Mouse (Mus musculus) stomach, embryonic 14.5 days (tissue): ENCODE measurements around the gene Alkbh2. TPM values are rescaled to one million over a fixed set of nuclear protein-coding genes. Genes with fewer than 3 reads are reported as not detected.
A peak's percentile ranks its signal among the peaks of the same experiment; 100 is the strongest.

Experiments used
- ATAC-seq: fragments of 200-750 bp; cut with Nextera tagmentation; 2 replicates; pipeline ENCODE4 v1.8.0; 2017; ENCODE audit warnings: low read depth, moderate TSS enrichment; ENCODE audit not compliant: insufficient number of reproducible peaks, insufficient read depth, low FRiP score
- H3K27ac ChIP-seq: fragments of 300-500 bp; sonication (generic); 2 replicates; pipeline ENCODE4 v1.5.1; 2014; ENCODE audit warnings: mild to moderate bottlenecking, low read length, moderate library complexity, mixed read lengths
- H3K27me3 ChIP-seq: fragments of 300-500 bp; sonication (generic); 2 replicates; pipeline ENCODE4 v1.6.1; 2014; ENCODE audit warnings: low read length, control low read depth, mixed read lengths; ENCODE audit not compliant: control insufficient read depth, insufficient read depth
- H3K36me3 ChIP-seq: fragments of 300-500 bp; sonication (generic); 2 replicates; pipeline ENCODE4 v1.6.1; 2014; ENCODE audit warnings: mild to moderate bottlenecking, control low read depth, low read length, moderate library complexity, mixed read lengths; ENCODE audit not compliant: control insufficient read depth, insufficient read depth
- H3K4me1 ChIP-seq: fragments of 300-500 bp; sonication (generic); 2 replicates; pipeline ENCODE4 v1.6.1; 2014; ENCODE audit warnings: low read length, control low read depth, mixed read lengths; ENCODE audit not compliant: control insufficient read depth, insufficient read depth
- H3K4me2 ChIP-seq: fragments of 300-500 bp; sonication (generic); replicated peaks from 2 replicates; pipeline ENCODE4 v1.6.1; 2014; ENCODE audit warnings: low read depth, low read length, control low read depth
- H3K4me3 ChIP-seq: fragments of 300-500 bp; sonication (generic); 2 replicates; pipeline ENCODE4 v1.5.1; 2014; ENCODE audit warnings: low read depth, low read length, control low read depth
- H3K9ac ChIP-seq: fragments of 300-500 bp; sonication (generic); replicated peaks from 2 replicates; pipeline ENCODE4 v1.6.1; 2014; ENCODE audit warnings: low read depth, mild to moderate bottlenecking, control low read depth, low read length, moderate library complexity, mixed read lengths
- H3K9me3 ChIP-seq: fragments of 300-500 bp; sonication (generic); 2 replicates; pipeline ENCODE4 v1.6.1; 2016; ENCODE audit warnings: low read depth, low read length, control low read depth; ENCODE audit not compliant: control insufficient read depth
- WGBS: fragments of 180-500 bp; shearing (Covaris S2); extraction: QIAGEN DNeasy Blood & Tissue Kit; methylation state at CpG from one replicate; pipeline ENCODE4 v1.1.7; 2014; 5-methylcytosine and 5-hydroxymethylcytosine counted together
- polyA plus RNA-seq: library from polyadenylated mRNA; unstranded; fragments of >200 nt; fragmentation: Nextera tagmentation; extraction: Ambion mirVana; gene quantifications from 2 replicates; pipeline ENCODE4 v1.2.1, GENCODE M21; 2014

Alkbh2 gene
- polyA plus RNA-seq, 1 experiment from 2014 or later: 10.0 TPM

DNA sequence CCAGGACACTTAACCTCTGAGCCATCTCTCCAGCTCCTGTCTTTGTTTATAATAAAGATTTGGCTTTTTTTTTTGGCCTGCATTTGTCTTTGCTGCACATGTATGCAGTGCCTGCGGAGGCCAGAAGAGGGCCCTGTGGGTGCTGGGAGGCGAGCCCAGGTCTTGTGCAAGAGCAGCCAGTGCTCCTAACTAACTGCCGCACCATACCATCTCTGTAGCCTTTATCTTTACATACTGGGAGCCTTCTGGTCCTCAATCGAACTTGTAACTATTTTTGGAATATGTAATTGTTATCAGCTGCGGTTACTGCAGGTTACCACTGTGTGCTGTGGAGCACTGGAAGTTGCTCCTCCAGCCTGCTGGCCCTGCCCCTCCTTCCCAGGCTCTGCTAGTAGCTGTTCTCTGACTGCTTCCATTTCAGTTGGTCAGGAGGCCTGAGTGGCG, 6.1 kb upstream of the Alkbh2 start:
- Histone ChIP-seq H3K27me3 (no peaks in the 10 kb centered on the region), H3K4me1 (peaks cover 36% of the 10 kb centered on the region), H3K9me3 (no peaks in the 10 kb centered on the region), H3K27ac (no peak overlapping the region), H3K4me3 (no peak overlapping the region), H3K4me2 (no peak overlapping the region), H3K9ac (no peak overlapping the region), H3K36me3 (peaks cover 6% of the 10 kb centered on the region; the same call in 1 of the 2 replicates)
- no peak for ATAC-seq
- 62% methylated on average over 6 of the region's 6 CpGs for WGBS

DNA sequence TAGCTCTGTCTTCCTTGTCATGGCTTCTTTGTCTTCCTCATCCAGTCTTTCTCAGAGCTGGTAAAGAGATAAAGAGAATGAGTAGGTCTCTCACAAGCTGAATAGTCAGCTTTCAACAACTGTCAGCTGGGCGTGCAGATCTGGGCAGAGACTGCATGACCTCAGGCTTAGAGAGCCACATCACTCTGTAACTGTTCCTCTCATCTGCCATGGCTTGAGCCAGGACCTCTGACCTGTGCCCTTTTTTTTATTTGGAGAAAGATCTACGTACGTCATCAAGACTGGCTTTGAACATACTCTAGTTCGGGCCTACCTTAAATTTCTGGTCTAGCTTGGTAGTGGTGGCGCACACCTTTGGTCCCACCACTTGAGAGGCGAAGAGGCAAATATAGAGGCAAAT, 4.8 kb upstream of the Alkbh2 start:
- Histone ChIP-seq H3K4me1 (peaks cover 25% of the 10 kb centered on the region), H3K9me3 (no peaks in the 10 kb centered on the region), H3K9ac (no peak overlapping the region), H3K36me3 (peaks cover 6% of the 10 kb centered on the region; the same call in 1 of the 2 replicates), H3K27me3 (no peaks in the 10 kb centered on the region), H3K4me2 (no peak overlapping the region), H3K27ac (no peak overlapping the region), H3K4me3 (no peak overlapping the region)
- WGBS: 84% methylated on average over 6 of the region's 6 CpGs
- no peak for ATAC-seq

DNA sequence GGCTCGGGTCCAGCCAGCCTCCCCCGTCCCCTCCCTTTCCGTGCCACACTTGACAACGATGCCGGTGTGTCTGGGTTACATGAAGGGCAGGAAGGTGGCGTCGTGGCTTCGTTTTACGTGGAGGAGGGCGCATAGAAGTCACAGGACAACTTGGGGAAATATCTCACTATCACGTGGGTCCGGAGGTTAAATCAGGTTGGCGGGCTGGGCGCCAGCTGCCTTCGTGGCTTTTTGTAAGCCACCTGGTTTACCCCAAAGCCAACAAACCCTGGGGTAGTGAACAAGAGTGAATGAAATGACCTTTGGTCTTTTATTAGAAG, 3.5 kb upstream of the Alkbh2 start:
- peak overlapping the region; percentile 45; the same call in 1 of the 2 replicates for H3K9ac ChIP-seq
- H3K36me3 ChIP-seq: peaks cover 6% of the 10 kb centered on the region; the same call in 1 of the 2 replicates
- peak overlapping the region; percentile 83 for H3K4me3 ChIP-seq
- peak overlapping the region; percentile 73 for H3K27ac ChIP-seq
- H3K27me3 ChIP-seq: no peaks in the 10 kb centered on the region
- H3K4me2 ChIP-seq: peak overlapping the region; percentile 94
- whole genome bisulfite sequencing: under 1% methylated on average over 15 of the region's 15 CpGs
- H3K4me1 ChIP-seq: peaks cover 21% of the 10 kb centered on the region
- no peaks in the 10 kb centered on the region for H3K9me3 ChIP-seq
- ATAC-seq: no peak; the same call in 1 of the 2 replicates

DNA sequence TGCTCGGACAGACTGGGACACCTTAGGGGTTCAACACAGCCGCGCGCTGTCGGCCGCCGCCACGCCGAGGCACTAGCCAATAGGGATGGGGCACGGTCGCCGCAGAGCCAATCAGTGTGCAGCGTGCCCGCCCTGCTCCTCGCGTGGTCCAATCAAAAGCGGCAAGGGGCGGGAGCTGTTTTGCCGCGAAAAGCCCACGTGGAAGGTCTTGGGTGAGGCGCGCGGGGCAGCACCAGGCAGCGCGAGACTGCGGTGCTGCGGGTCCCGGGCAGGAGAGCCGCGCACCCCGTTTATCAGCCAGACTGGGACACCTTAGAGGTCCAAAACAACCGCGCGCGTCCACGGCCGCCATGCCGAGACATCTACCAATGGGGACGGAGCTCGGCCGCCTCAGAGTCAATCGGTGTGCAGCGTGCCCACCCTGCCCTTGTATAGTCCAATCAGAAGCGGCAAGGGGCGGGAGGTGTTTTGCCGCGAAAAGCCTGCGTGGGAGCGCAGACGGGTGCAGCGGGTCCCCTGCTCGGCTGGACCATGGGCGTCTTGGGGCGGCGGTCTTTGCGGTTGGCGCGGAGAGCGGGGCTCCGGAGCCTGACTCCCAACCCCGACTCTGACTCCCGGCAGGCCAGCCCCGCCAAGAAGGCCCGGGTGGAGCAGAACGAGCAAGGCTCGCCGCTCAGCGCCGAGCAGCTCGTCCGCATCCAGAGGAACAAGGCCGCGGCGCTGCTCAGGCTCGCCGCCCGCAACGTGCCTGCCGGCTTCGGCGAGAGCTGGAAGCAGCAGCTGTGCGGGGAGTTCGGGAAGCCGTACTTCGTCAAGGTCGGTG, 2.9 kb upstream of the Alkbh2 start:
- Histone ChIP-seq H3K4me2 (peak overlapping the region; percentile 94), H3K4me1 (peaks cover 21% of the 10 kb centered on the region), H3K36me3 (peaks cover 2% of the 10 kb centered on the region; the same call in 1 of the 2 replicates), H3K9ac (peak overlapping the region; percentile 50), H3K4me3 (peak overlapping the region; percentile 83), H3K9me3 (no peaks in the 10 kb centered on the region), H3K27me3 (no peaks in the 10 kb centered on the region), H3K27ac (peak overlapping the region; percentile 73)
- under 1% methylated on average over 86 of the region's 87 CpGs for WGBS
- peak; percentile 96 for ATAC-seq

DNA sequence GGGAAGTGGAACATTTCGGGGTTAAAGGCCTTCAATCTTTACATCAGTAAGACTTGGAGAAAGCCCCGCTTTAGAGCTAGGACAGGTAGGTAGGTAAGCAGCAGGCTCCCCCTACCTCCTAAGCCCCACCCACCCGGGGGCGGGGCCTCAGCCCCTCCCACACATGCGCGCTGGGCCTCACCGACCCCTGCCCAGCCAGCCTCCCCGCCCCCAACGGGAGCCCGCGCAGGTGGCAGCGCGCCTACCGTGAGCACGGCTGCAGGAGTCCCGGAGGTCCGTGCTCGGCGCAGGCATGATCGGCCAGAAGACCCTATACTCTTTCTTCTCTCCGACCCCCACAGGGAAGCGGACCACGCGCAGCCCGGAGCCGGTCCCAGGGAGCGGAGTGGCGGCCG, 2.2 kb upstream of the Alkbh2 start, which contains the start of gene Ung:
Gene Ung, plus strand, starts transcription at position 176 of the 395 bp plus-strand sequence.
- Histone ChIP-seq H3K4me3 (peak within 1 kb of the TSS; percentile 83), H3K27ac (peak within 1 kb of the TSS; percentile 73), H3K9ac (peak within 1 kb of the TSS; percentile 50), H3K36me3 (no peaks in the 10 kb centered on the region), H3K9me3 (no peaks in the 10 kb centered on the region), H3K27me3 (no peaks in the 10 kb centered on the region), H3K4me2 (peak within 1 kb of the TSS; percentile 94), H3K4me1 (peaks cover 21% of the 10 kb centered on the region)
- ATAC-seq: peak; percentile 44
- under 1% methylated on average over 29 of the region's 29 CpGs for WGBS

DNA sequence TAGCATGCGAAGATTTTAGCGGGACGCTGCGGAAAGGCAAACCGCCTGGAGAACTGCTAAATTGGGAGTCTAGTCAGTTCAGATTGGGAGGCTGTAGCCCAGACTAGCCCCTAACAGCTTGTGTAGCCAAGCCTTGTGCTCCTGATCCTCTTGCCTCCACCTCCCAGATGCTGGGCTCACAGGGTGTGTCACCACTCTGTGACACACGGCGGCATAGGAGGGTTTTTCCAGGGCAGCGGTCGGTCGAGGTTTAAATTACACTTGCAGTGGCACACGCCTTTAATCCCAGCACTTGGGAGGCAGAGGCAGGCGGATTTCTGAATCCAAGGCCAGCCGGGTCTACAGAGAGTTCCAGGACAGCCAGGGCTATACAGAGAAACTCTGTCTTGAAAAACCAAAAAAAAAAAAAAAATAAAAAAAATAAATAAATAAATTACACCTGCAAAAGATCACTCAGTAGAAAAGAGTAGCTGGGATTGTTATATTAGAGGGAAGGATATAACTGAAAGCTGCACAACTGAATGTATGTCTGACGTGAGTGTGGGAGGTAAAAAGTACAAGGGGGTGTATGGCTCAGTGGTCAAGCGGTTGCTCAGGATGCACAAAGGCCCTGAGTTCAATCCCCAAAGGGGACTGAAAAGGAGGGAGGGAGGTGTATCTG, 1.7 kb upstream of the Alkbh2 start:
- H3K27me3 ChIP-seq: no peaks in the 10 kb centered on the region
- peaks cover 21% of the 10 kb centered on the region for H3K4me1 ChIP-seq
- peak overlapping the region; percentile 94 for H3K4me2 ChIP-seq
- no peaks in the 10 kb centered on the region for H3K36me3 ChIP-seq
- H3K9me3 ChIP-seq: no peaks in the 10 kb centered on the region
- H3K4me3 ChIP-seq: peak overlapping the region; percentile 83
- H3K9ac ChIP-seq: no peak overlapping the region
- no peak overlapping the region for H3K27ac ChIP-seq
- 72% methylated on average over 15 of the region's 15 CpGs for WGBS
- no peak for ATAC-seq

DNA sequence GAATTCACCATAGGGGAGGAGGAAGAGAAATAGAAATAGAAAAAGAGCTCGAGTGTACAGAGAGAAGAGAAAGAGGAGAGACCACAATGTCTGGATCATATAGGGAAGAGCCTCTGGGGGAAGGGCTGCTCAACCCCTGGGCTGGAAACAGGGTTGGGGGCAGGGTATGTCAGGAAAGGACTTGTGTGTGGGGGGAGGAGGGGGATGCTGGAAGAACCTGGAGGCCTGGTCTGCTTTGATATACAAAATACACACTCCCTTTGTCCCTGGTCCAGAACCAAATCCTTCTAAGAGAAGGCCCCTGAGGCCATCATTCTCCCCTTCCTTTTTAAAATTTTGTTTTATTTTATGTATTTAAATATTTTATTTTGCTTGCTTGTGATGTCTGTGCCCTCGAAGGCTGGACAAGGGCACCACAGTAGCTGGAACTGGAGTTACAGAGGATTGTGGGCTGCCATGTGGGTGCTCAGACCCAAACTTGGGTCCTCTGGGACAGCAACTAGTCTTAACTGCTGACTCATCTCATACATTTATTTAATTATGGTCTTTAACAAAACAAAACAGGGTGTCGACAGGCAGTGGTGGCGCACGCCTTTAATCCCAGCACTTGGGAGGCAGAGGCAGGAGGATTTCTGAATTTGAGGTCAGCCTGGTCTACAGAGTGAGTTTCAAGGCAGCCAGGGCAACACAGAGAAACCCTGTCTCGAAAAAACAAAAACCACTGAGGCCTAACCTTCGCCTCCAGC, 1.3 kb downstream of the Alkbh2 start:
- Histone ChIP-seq H3K27me3 (no peaks in the 10 kb centered on the region), H3K4me2 (peak overlapping the region; percentile 78; the same call in 1 of the 2 replicates), H3K36me3 (peaks cover 24% of the 10 kb centered on the region), H3K4me3 (no peak overlapping the region), H3K9ac (no peak overlapping the region), H3K27ac (no peak overlapping the region), H3K9me3 (no peaks in the 10 kb centered on the region), H3K4me1 (peaks cover 5% of the 10 kb centered on the region)
- 84% methylated on average over 7 of the region's 7 CpGs for WGBS
- ATAC-seq: no peak

DNA sequence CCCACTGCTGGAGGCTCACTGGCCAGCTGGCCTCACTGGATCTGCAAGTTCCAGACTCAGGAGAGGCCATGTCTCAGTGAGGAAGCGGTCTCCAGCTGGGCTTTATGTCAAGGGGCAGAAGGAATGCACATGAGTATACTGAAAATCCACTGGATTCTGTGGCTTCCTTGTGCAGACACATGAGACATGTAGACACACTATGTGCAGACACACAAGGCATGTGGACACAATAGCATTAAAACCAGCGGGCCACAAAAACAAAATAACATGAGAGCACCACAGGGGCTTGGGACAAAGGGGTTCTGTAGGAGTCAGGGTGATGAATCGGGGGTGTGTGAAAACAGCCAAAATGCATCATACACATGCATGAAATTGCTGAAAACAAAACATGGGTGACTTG, 2.0 kb downstream of the Alkbh2 start:
- Histone ChIP-seq H3K27me3 (no peaks in the 10 kb centered on the region), H3K9me3 (no peaks in the 10 kb centered on the region), H3K4me3 (no peak overlapping the region), H3K4me2 (no peak overlapping the region), H3K36me3 (peaks cover 30% of the 10 kb centered on the region), H3K27ac (no peak overlapping the region), H3K4me1 (0 out of 2 replicates have a peak, but pooled peaks cover 2% of the 10 kb centered on the region), H3K9ac (no peak overlapping the region)
- 93% methylated on average over 3 of the region's 3 CpGs for WGBS
- no peak for ATAC-seq
